Mouse (Mus musculus) liver, adult 2 months (tissue): ENCODE data around the gene Psenen.

Experiments
- CTCF ChIP-seq: fragments of 200-500 bp; IDR thresholded peaks from 2 replicates; pipeline ENCODE4 v1.5.1; 2011; ENCODE audit warnings: low read depth, low read length, control low read depth
- POLR2A ChIP-seq: fragments of 200-500 bp; IDR thresholded peaks from 2 replicates; pipeline ENCODE4 v1.6.1; 2011; ENCODE audit warnings: low read length, control low read depth; ENCODE audit not compliant: insufficient read depth; ENCODE audit errors: extremely low read depth

DNA sequence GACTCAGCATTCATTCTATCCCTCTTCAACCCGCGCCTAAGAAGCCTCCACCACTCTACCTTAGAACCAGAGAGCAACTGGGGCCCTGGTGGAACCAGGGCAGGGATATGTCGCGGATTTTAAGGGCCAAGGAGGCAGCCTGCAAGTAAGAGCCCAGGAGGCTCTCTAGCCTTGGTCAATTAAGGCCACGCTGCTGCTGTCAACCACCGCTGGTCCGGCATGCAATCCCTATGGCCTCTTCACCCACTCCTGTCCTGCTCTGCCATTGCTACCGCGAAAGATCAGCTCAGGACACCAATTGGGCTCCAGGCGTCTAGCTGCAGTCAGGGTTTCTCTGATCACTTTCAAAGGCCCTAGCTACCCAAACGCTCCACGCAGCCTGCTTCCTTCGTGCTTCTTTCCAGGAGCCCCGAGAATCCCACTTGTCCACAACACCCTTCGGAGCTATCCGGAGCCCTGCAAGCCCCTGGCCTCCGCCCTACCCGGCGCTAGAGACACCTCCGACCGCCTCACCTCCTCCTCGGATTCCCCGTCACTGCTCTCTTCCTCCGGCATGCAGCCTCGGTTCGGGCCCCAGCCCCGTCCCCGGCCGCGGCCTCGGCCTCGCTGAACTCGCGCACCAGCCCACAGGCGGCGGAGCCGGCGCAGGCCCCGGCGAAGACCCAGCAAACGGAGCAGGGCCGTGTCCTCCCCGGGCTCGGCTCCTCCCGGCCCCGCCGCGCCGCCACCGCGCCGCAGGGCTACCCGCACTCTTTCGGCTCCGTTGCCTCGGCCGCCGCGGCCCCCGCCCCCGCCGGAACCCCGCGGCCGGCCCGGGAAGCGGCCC is 24.6 kb upstream of the Psenen start:
- TF ChIP-seq CTCF: no peak
- TF ChIP-seq POLR2A: no peak
